Mouse (Mus musculus) left cerebral cortex, adult 2 months (tissue): ENCODE measurements around the gene Ren1. TPM values are rescaled to one million over a fixed set of nuclear protein-coding genes. Genes with fewer than 3 reads are reported as not detected.
"Not testable (repeated sequence)": the region's sequence is repeated elsewhere in the genome, so short reads cannot be mapped to it uniquely, and the experiment has no call there.

Experiments used
- DNase-seq, 2 experiments: peaks; one replicate each; pipeline ENCODE4 v3.0.0; 2021 to 2022; ENCODE audit warnings: low spot score in 2 of 2, mixed read lengths in 1 of 2; ENCODE audit errors: extremely low spot score in 1 of 2
- H3K27ac ChIP-seq: fragments of 200-600 bp; 2 replicates; pipeline ENCODE4 v1.8.1; 2022
- H3K4me3 ChIP-seq: fragments of 200-600 bp; 2 replicates; pipeline ENCODE4 v1.8.1; 2022
- CTCF ChIP-seq: fragments of 200-600 bp; IDR thresholded peaks from 2 replicates; pipeline ENCODE4 v1.8.1; 2022; ENCODE audit warnings: antibody characterized with exemption, mild to moderate bottlenecking, moderate library complexity
- intact Hi-C: fragments of 180-260 bp; cut with DNase I; formaldehyde crosslinking; loops from one replicate; pipeline ENCODE4 v1.15.1; 2025
- total RNA-seq, 2 experiments: library from RNA; stranded (reverse); gene quantifications; 2 replicates each; pipeline ENCODE4 v1.2.3; 2021

Ren1 gene
- total RNA-seq, 2 experiments from 2014 or later: not detected

DNA sequence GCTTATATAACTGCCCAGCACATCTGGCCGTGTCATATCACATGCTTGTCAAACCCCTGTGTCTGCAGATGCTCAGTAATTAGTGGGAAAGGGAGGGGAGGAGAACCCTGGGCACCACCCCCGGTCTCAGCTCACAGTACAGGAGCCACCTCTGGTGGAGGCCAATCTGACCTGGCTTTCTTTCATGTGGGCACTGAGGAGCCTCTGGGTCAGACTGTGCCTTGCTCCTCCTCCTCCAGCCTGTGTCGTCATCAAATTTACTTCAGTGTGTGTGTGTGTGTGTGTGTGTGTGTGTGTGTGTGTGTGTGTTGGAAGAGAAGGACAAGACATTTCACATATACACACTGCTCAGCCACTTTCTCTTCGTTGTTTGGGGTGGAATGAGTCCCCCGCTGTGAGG lies 27.0 kb upstream of the Ren1 start:
- Histone ChIP-seq H3K27ac (no peak overlapping the region), H3K4me3 (no peak overlapping the region)
- no peak for TF ChIP-seq CTCF
- intact Hi-C loops: no loop called here
- no peak for DNase-seq

DNA sequence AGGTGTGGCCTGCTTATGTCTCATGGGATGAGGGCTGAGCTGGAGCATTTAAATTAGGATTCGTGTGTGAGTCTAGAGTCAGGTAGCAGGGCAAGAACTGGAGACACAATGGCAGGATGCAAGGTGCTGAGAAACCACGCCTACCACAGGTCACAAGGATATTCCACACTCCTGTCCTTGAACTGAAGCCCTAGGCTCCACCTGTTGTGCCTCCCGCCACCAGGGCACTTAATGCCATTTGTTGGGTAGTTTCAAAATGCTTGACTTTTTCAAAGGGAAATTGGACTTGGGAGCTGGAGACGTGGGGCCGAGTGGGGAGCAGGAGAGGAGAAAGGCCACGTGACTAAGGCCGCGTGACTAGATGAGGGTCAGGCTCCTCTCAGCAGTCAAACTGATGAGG lies 24.4 kb upstream of the Ren1 start:
- Histone ChIP-seq H3K27ac (no peak overlapping the region), H3K4me3 (no peak overlapping the region)
- no peak for TF ChIP-seq CTCF
- DNase-seq: no peak
- intact Hi-C loops: no loop called here

DNA sequence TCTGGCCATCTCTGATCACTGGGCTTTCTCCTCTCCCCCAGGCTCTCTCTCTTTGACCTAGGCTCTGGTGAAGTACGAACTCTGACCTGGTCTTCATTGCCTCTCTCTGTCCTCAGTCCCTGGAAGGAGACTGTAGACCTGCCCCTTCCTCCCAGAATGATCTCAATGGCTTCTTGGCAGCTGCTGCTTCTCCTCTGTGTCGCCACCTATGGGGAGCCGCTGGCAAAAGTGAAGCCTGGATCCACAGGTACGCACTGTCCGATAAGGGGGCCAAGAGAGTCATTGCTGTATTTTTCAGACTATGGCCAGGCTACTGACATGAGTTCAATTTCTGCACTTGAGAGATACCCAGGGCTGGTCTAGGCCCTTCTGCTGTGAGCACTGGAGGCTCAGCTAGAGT lies 23.2 kb upstream of the Ren1 start:
- DNase-seq: no peak
- no peak; the same call in 1 of the 2 replicates for TF ChIP-seq CTCF
- intact Hi-C loops: no loop called here
- no peak overlapping the region for H3K27ac ChIP-seq
- H3K4me3 ChIP-seq: no peak overlapping the region

DNA sequence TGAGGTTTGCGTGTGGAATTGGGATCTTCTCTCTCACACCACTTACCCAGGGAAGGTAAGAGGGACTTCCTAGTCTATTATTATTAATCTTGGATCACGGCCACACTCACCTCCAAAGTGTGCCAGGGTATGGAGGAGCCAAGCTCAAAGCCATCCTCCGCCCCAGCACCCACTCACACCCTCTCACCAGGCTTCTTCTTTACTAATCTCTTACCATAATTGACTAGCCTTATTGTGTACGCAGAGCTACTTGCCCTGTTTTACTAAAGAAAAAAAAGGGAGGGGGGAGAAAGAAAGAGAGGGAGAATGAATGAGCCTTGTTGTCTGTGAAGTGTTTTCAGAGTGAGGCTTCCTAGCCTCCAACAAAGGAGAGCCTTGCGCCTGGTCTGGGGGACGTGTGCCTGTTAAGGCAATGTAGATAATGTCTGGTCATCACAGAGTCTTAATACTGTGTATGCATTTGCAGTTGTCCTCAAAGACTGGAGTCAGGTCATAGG lies 22.0 kb upstream of the Ren1 start:
- H3K27ac ChIP-seq: no peak overlapping the region
- TF ChIP-seq CTCF: no peak
- H3K4me3 ChIP-seq: no peak overlapping the region
- intact Hi-C loops: no loop called here
- DNase-seq: no peak

DNA sequence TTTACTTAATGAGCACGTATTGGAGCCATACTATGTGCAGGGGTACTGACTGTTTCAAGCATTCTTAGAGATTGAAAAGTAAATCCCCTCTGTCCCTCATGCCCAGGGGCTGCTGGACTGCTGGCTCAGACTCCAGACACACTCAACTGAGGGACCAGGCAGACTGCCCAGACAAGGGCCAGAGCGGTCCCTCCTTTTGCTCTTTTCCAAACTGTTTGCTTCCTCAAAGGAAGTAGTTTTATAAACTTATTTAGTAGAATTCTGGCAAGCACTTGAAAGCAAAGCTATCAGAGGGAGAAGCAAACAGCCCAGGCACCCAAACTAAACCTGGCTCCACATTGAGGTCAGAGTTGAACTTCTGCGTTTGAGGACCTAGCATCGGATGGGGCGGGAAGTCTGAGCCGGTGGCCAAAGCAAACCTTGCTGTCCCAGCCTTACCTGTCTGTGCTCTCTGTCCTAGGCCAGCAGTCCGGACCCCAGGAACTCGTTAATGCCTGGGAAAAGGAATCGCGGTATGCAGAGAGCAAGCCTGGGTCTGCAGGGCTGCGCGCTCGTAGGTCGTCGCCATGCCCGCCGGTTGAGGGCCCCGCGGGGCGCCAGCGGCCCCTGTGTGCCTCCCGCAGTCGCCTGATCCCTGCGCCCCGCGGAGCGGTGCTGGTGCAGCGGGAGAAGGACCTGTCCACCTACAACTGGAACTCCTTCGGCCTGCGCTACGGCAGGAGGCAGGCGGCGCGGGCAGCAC lies 21.2 kb upstream of the Ren1 start:
- DNase-seq: no peak
- intact Hi-C loops: no loop called here
- H3K27ac ChIP-seq: no peak overlapping the region
- TF ChIP-seq CTCF: no peak
- H3K4me3 ChIP-seq: peak overlapping the region; percentile 20; the same call in 1 of the 2 replicates

DNA sequence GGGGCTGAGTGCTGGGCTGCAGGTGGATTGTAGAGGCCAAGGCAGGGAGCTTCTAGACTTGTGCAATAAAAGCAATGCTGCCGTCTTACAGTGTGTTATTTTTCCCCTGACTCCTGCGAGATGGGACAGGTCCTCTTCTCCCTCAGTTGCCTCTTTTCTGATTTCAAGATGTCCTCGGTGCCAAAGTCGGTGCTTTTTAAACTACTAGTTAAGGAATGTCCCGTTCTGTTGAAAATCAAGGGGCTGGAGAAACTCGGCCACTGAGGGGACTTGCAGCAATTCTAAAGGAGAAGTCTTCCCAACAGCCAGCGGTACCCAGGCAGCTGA lies 20.7 kb upstream of the Ren1 start:
- DNase-seq: no peak
- TF ChIP-seq CTCF: no peak
- Histone ChIP-seq H3K4me3 (no peak overlapping the region; the same call in 1 of the 2 replicates), H3K27ac (no peak overlapping the region)
- intact Hi-C loops: no loop called here

DNA sequence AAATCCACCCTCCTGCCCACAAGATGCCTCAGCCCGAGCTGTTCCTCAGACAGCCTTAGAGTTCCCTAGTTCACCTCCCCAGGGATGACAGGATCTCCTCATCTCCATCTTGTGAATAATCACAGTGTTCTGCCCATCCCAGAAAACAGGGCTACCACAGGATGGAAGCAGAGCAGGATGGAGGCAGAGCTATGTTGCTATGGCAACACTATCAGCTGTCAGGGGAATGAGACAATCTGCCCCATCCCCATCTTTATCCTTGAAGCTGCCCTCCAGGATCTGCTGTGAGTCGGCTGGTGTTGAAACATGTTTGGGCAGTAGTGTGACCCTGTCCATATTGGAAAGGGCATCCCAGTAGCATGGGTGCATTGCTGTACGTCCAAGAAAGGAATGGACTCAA lies 19.2 kb upstream of the Ren1 start:
- no peak for DNase-seq
- Histone ChIP-seq H3K4me3 (no peak overlapping the region), H3K27ac (peak overlapping the region; percentile 28; the same call in 1 of the 2 replicates)
- no peak for TF ChIP-seq CTCF
- intact Hi-C loops: no loop called here

DNA sequence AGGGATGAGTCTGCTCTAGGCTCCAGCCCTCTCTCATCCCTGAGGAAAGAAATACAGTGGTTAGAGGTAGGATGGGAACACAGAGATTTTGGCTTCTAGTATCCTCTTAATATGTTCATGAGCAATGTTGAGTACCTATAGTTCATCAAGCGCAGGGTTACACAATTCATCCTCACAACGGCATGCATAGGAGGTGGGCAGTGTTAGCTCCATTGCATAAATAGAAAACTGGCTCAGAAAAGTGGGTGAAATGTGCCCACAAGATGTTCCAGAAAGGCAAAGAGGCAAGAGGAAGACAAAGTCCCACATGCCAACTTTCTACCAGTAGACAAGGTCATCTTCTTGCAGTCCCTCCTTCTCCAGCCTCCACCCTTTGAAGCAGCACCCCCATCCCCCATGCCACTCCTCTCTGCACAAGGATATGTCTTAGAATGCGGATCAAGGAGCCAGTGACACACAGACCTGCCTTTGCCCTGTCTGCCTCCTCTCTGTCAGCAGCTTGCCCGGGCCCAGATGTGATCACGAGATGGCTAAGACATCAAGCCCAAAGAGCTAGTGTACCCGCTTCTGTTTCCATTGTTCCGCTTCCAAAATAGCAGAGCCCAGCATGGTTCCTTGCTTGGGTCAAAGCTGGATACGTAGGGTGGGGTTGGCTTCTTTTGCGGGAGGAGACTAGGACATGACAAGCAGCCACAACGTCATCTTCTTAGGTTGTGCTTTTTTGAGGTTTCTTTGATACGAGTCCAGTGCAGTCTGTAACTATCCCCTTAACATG lies 17.5 kb upstream of the Ren1 start:
- no peak overlapping the region for H3K4me3 ChIP-seq
- TF ChIP-seq CTCF: no peak
- no peak for DNase-seq
- intact Hi-C loops: no loop called here
- peak overlapping the region; percentile 75 for H3K27ac ChIP-seq

DNA sequence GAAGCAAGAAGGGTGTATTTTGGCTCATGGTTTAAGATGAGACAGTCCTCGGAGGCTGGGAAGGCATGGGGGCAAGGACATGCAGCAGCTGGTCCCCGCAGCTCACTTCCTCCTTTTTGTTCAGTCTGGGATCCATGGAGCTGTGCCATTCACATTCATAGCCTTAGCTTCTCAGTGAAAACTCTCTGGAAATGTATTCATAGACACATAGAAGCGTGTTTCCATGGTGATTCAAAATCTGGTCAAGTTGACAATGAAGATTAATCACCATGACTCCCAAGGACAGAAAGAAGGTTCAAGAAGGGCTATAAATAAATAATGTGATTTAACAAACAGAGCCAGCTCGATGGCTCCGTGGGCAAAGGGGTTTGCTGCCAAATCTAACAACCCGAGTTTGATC lies 16.4 kb upstream of the Ren1 start:
- Histone ChIP-seq H3K27ac (no peak overlapping the region), H3K4me3 (no peak overlapping the region)
- TF ChIP-seq CTCF: no peak
- intact Hi-C loops: no loop called here
- no peak for DNase-seq

DNA sequence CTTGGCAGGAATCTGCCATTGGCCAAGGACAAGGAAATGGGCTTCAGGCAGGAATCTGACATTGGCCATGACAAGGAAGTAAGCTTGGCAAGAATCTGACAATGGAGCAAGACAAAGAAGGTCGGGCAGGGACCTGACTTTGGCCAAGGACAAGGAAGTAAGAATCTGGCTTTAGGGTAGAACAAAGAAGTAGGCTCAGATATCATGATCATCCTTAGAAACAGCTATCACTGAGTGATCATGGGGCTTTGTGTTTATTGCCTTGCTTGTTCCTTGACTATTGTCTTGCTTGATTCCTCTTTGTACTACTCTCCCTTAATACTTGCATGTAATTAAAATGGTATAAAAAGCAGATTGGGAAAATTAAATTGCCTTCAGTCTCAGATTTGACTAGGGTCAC lies 9.9 kb upstream of the Ren1 start:
- DNase-seq, intact Hi-C loops, H3K4me3 ChIP-seq, H3K27ac ChIP-seq: not testable (repeated sequence)

DNA sequence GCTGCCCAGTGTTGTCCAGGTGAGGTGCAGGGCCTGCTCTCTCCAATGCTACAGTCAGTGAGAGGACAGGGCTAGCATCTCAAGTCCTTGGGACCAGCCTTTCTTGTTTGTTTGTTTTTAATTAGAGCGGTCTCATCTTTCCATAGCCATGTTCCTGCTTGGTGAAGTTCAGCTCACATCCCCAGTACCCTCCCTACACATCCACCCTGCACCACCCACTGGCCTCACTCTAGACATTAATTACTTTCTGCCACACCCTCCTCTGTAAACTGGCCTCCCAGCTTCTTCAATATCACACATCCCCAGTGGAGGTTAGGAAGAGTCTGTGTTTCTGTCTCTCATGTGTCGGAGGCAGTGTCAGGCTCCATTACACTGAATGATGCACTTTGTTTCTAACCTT lies 6.0 kb upstream of the Ren1 start:
- no peak for TF ChIP-seq CTCF
- DNase-seq: no peak
- Histone ChIP-seq H3K27ac (no peak overlapping the region), H3K4me3 (no peak overlapping the region)
- intact Hi-C loops: no loop called here

DNA sequence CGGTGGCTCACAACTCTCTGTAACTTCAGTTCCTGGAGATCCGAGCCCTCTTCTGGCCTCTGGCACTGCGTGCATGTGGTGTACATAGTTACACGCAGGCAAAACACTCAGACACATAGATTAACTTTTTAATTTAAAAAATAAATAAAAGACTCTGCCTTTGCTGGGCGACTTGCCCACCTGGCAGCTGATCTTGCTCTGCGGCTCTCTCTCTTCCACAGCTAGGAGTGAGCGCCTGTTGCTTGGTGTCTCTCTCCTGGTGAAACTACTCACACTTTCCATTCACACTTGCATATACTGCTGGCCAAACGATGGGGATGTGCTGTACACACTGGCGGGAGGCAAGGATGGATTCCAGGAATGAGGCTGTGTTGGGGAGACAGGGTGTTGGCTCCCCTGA lies 3.8 kb upstream of the Ren1 start:
- Histone ChIP-seq H3K4me3 (no peak overlapping the region), H3K27ac (no peak overlapping the region)
- DNase-seq: no peak
- TF ChIP-seq CTCF: no peak
- intact Hi-C loops: no loop called here

DNA sequence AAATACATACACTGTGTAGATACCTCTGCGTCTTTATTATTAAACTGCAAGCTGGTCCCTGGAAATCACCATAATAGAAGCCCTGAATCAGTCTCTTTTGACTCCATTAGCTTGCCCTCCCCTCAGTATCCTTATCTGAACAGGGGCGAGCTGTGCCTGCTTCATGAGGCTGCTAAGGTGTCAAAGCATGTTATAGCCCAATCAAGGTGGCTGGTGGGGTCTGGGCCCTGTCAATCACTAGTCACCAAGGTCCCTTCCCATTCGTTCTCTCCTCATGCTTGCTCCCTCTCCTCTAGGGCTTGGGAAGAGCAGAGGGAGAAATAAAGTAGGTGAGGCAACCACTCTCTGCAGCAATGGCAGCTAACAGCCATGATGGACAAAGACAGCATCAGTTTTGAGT lies 3.1 kb upstream of the Ren1 start:
- TF ChIP-seq CTCF: no peak
- Histone ChIP-seq H3K4me3 (no peak overlapping the region), H3K27ac (no peak overlapping the region)
- no peak for DNase-seq
- intact Hi-C loops: no loop called here
